34 mouse cellular contexts compared by ENCODE assay signal in the genomic region with DNA sequence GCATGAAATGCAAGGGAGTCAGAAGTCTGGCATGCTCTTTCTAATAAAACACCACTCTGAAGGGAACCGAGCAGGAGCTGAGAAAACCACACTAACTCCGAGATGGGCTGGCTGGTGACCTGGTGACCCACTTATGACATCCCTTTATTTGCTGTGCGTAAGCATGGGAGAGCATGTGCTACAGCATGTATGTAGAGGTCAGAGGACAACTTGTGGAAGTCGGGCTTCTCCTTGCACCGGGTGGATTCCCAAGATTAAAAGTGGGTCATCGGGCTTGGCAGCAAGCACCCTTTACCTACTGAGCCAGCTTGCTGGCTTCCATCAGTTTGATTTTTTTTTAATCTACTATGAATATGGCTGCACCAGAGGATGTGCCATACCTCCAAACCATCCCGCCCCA. TPM values are rescaled to one million over a fixed set of nuclear protein-coding genes. Genes with fewer than 3 reads are reported as not detected.
DNase-seq lines count a peak whose midpoint lies in the region; ATAC-seq lines count a peak whose summit lies in the region.
"Had no signal": no experiment of that assay in that cellular context is flagged by ENCODE, and none has a peak within 500 bp of the region (broad histone marks: within the 10 kb centered on the region; RNA-seq: fewer than 3 reads in every experiment).

No protein-coding gene starts in this region.

- DNase-seq in heart, adult 11 months: peak; percentile 57
- DNase-seq in heart, postnatal 10 days: no peak
- DNase-seq in Muller cell, postnatal 12 days (ENCODE audit: inconsistent ontology term): peak; percentile 52
- DNase-seq in retina, embryonic 14.5 days (ENCODE audit: low spot score): peak; percentile 43
- no peak for DNase-seq in kidney, adult 8-10 months
- no peak for DNase-seq in left cerebral cortex, postnatal 4 days
- DNase-seq: adrenal gland, adult 2 months; adrenal gland, postnatal 14 days; B cell, adult 2 months; cerebellum, adult 11 months; cerebellum, adult 2 months; cerebellum, adult 9-11 months; cerebellum, postnatal 25 days; embryo, embryonic 11 days; gastrocnemius, postnatal 14 days; heart, adult 18-20 months; heart, postnatal 14 days; heart, postnatal 4 days had no signal

- H3K4me3 ChIP-seq in embryonic facial prominence, embryonic 13.5 days: no peak overlapping the region
- H3K4me3 ChIP-seq: embryonic facial prominence, embryonic 15.5 days; forebrain, embryonic 13.5 days; heart, embryonic 12.5 days; heart, embryonic 15.5 days; hindbrain, embryonic 15.5 days; intestine, embryonic 15.5 days had no signal

- H3K4me1 ChIP-seq in embryonic facial prominence, embryonic 13.5 days: peaks cover 23% of the 10 kb centered on the region
- H3K4me1 ChIP-seq: heart, embryonic 15.5 days had no signal

- WGBS in embryonic facial prominence, embryonic 13.5 days: 61% methylated on average over 7 of the region's 7 CpGs

- H3K4me2 ChIP-seq in embryonic facial prominence, embryonic 13.5 days: no peak overlapping the region
- H3K4me2 ChIP-seq: embryonic facial prominence, embryonic 15.5 days; forebrain, embryonic 13.5 days; heart, embryonic 12.5 days; heart, embryonic 15.5 days; hindbrain, embryonic 15.5 days; intestine, embryonic 15.5 days had no signal

- intact Hi-C loops in heart, postnatal 10 days (cut with DNase I): no loop called here
- intact Hi-C loops in left cerebral cortex, postnatal 4 days (cut with DNase I): no loop called here

- H3K27me3 ChIP-seq in embryonic facial prominence, embryonic 13.5 days: no peaks in the 10 kb centered on the region
- H3K27me3 ChIP-seq: CH12.LX; embryonic facial prominence, embryonic 15.5 days; forebrain, embryonic 13.5 days; hindbrain, embryonic 15.5 days; intestine, embryonic 15.5 days had no signal

- H3K36me3 ChIP-seq in embryonic facial prominence, embryonic 13.5 days: no peaks in the 10 kb centered on the region
- H3K36me3 ChIP-seq: embryonic facial prominence, embryonic 15.5 days; G1E; heart, embryonic 12.5 days; heart, embryonic 15.5 days; hindbrain, embryonic 15.5 days; intestine, embryonic 15.5 days had no signal

- no peaks in the 10 kb centered on the region for H3K9me3 ChIP-seq in embryonic facial prominence, embryonic 13.5 days
- H3K9me3 ChIP-seq: embryonic facial prominence, embryonic 15.5 days; forebrain, embryonic 13.5 days; G1E; heart, embryonic 12.5 days; heart, embryonic 15.5 days; hindbrain, embryonic 15.5 days; intestine, embryonic 15.5 days had no signal

- H3K27ac ChIP-seq in embryonic facial prominence, embryonic 13.5 days: peak overlapping the region; percentile 39; the same call in 1 of the 2 replicates
- H3K27ac ChIP-seq: embryonic facial prominence, embryonic 15.5 days; forebrain, embryonic 13.5 days; heart, embryonic 15.5 days; hindbrain, embryonic 15.5 days; intestine, embryonic 15.5 days had no signal

- ATAC-seq in embryonic facial prominence, embryonic 13.5 days (ENCODE audit: insufficient number of reproducible peaks, insufficient read depth, low FRiP score, low TSS enrichment, low read depth): no peak
- ATAC-seq: forebrain, embryonic 13.5 days; forebrain, embryonic 16.5 days; intestine, embryonic 15.5 days had no signal

- no peak overlapping the region for H3K9ac ChIP-seq in embryonic facial prominence, embryonic 13.5 days
- H3K9ac ChIP-seq: embryonic facial prominence, embryonic 15.5 days; forebrain, embryonic 13.5 days; heart, embryonic 12.5 days; heart, embryonic 15.5 days; hindbrain, embryonic 15.5 days; intestine, embryonic 15.5 days had no signal

RNA-seq across cellular contexts. Expression of gene Gm9936, which starts 19.0 kb away (rescaled TPM):
- total RNA-seq in heart, postnatal 10 days (2021): not detected
- polyA plus RNA-seq in embryonic facial prominence, embryonic 13.5 days (2015; fragmentation: Nextera tagmentation; extraction: Ambion mirVana): 0.51 and 0.56 TPM in 2 replicates
- 1 to 10 TPM; 2.5 to 3.4 TPM for total RNA-seq in left cerebral cortex, postnatal 4 days (2021)
- total RNA-seq: adrenal gland, adult 2 months; adrenal gland, postnatal 14 days; common myeloid progenitor, adult 5-6 weeks; gastrocnemius, adult 18-20 months; gastrocnemius, postnatal 14 days; gastrocnemius, postnatal 4 days; heart, adult 18-20 months; heart, postnatal 14 days; heart, postnatal 4 days had no signal
- polyA plus RNA-seq: adrenal gland, adult 2 months; G1E; heart, embryonic 12.5 days; heart, embryonic 15.5 days had no signal

RNA-seq across cellular contexts. Expression of gene Oasl2, which starts 19.2 kb away (rescaled TPM):
- 1 to 10 TPM; 2.2 to 3.7 TPM for total RNA-seq in heart, postnatal 10 days (2021)
- 3.0 and 4.0 TPM in 2 replicates for polyA plus RNA-seq in embryonic facial prominence, embryonic 13.5 days (2015; fragmentation: Nextera tagmentation; extraction: Ambion mirVana)
- total RNA-seq in left cerebral cortex, postnatal 4 days (2021): 1 to 10 TPM; 1.2 TPM
- total RNA-seq: CH12.LX had no signal
- polyA plus RNA-seq: G1E had no signal

RNA-seq across cellular contexts. Expression of gene 4930519G04Rik, which starts 24.0 kb away (rescaled TPM):
- not detected for total RNA-seq in heart, postnatal 10 days (2021)
- 0.45 TPM in 1 of 2 replicates, not detected in the other for polyA plus RNA-seq in embryonic facial prominence, embryonic 13.5 days (2015; fragmentation: Nextera tagmentation; extraction: Ambion mirVana)
- not detected for total RNA-seq in left cerebral cortex, postnatal 4 days (2021)
- total RNA-seq: adrenal gland, adult 2 months; adrenal gland, postnatal 14 days; adrenal gland, postnatal 4 days; CH12.LX; common myeloid progenitor, adult 5-6 weeks; G1E; gastrocnemius, adult 18-20 months; gastrocnemius, postnatal 14 days; gastrocnemius, postnatal 4 days; heart, adult 18-20 months; heart, postnatal 14 days; heart, postnatal 4 days had no signal
- polyA plus RNA-seq: adrenal gland, adult 2 months; cerebellum, adult 2 months; embryonic facial prominence, embryonic 11.5 days; embryonic facial prominence, embryonic 15.5 days; forebrain, embryonic 13.5 days; forebrain, embryonic 16.5 days; G1E; heart, embryonic 12.5 days; heart, embryonic 15.5 days; hindbrain, embryonic 11.5 days; hindbrain, embryonic 15.5 days; intestine, embryonic 15.5 days had no signal

RNA-seq across cellular contexts. Expression of gene Oasl1, which starts 45.6 kb away (rescaled TPM):
- under 1 TPM; 0.40 to 0.50 TPM for total RNA-seq in heart, postnatal 10 days (2021)
- 0.48 and 0.56 TPM in 2 replicates for polyA plus RNA-seq in embryonic facial prominence, embryonic 13.5 days (2015; fragmentation: Nextera tagmentation; extraction: Ambion mirVana)
- not detected for total RNA-seq in left cerebral cortex, postnatal 4 days (2021)
- total RNA-seq: CH12.LX; gastrocnemius, postnatal 14 days had no signal

RNA-seq across cellular contexts. Expression of gene 1500011B03Rik, which starts 54.2 kb away (rescaled TPM):
- 10 to 100 TPM; 15.5 to 17.8 TPM for total RNA-seq in heart, postnatal 10 days (2021)
- 103 TPM in 2 replicates for polyA plus RNA-seq in embryonic facial prominence, embryonic 13.5 days (2015; fragmentation: Nextera tagmentation; extraction: Ambion mirVana)
- 100 to 1,000 TPM; 166 to 169 TPM for total RNA-seq in left cerebral cortex, postnatal 4 days (2021)

Comparison
In these comparisons a context has a peak if more than half of its experiments do, and no peak if none do; other contexts are left out.
1. DNase-seq: peak in heart, adult 11 months (single experiment), Muller cell, postnatal 12 days (single experiment) and retina, embryonic 14.5 days (single experiment); none in heart, postnatal 10 days (0 of 2), kidney, adult 8-10 months (0 of 2) and left cerebral cortex, postnatal 4 days (single experiment).